Mouse (Mus musculus): ENCODE measurements around the gene Brap. TPM values are rescaled to one million over a fixed set of nuclear protein-coding genes. Genes with fewer than 3 reads are reported as not detected.
A peak's percentile ranks its signal among the peaks of the same experiment; 100 is the strongest.

Gene Brap
- total RNA-seq (2012; rRNA removed) (37.2 and 42.4 TPM in 2 replicates), polyA plus RNA-seq (2012; ENCODE audit: insufficient read depth in 1 of 2, insufficient read length in 2 of 2, low read depth in 1 of 2, low replicate concordance in 2 of 2, missing spikeins in 1 of 2) (100 to 1,000 TPM in 1 of 2 experiments, 10 to 100 TPM in 1; 40.3 to 176 TPM)

DNA sequence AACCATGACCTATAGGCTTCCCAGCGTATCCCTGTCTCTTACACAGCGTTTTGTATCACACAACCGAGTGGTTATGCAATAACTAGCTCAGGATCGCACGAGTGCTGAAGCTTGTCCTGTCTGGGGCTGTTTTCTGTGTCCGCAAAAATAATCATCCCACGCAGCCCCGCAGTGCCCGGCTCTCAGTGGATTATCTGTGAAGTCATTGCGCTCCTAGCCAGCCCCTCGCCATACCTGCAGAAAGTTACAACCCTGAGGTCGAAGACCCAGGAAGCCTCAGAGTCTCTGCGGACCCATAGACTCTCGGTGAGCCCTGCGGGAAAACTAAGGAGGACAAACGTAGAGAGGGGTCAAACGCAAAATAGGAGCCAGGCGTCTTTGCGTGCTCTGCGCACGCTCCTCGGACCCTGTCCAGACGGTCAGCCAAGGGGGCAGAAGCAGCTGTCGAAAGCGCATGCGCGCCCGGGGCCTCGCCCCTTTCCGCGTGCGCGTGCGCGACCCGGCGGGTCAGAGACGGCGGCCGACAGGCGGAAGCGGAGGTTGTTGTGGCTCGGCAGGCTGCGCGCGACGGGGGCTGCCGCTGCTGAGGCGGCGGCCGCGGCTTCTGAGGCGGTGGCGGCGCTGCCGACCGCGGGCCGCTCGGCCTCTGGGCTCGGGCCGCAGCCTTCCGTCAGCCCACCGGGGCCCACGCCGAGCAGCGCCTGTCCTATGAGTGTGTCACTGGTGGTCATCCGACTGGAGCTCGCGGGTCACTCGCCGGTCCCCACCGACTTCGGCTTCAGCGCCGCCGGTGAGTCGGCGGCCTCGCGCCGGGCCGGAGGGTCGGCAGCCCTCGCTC, at the start of gene Brap, which contains the start of gene Acad10:
Gene Brap (plus strand): TSS at position 505 of the 838 bp plus-strand sequence.
Gene Acad10 (minus strand): TSS at position 456 of the 838 bp plus-strand sequence.
- Histone ChIP-seq H3K27me3 (ENCODE audit: control insufficient read depth in 1 of 2, insufficient read depth in 2 of 2, low read length in 2 of 2) (no peaks in the 10 kb centered on the region), H3K4me1 (ENCODE audit: control insufficient read depth in 1 of 2, insufficient read depth in 2 of 2, low read length in 2 of 2) (peaks cover 0 to 9% of the 10 kb centered on the region in 2 experiments; a peak in 2 of 4 replicates), H3K79me2 (ENCODE audit: control insufficient read depth, insufficient read depth, low read length, poor library complexity) (peaks cover 17% of the 10 kb centered on the region), H3K4me3 (ENCODE audit: control insufficient read depth in 1 of 2, insufficient read depth in 1 of 2, low read depth in 2 of 2, low read length in 2 of 2) (peak within 1 kb of the TSS; percentile 75 to 98), H3K27ac (ENCODE audit: control insufficient read depth, low read depth, low read length) (peak within 1 kb of the TSS; percentile 28), H3K36me3 (ENCODE audit: control insufficient read depth in 1 of 2, insufficient read depth in 2 of 2, low read length in 2 of 2) (peaks cover 5 to 13% of the 10 kb centered on the region in 2 experiments), H3K9ac (ENCODE audit: control insufficient read depth, low read depth, low read length, poor library complexity, severe bottlenecking) (peak within 1 kb of the TSS; percentile 88), H3K9me3 (replicated peaks; ENCODE audit: insufficient read depth, low read length) (no peaks in the 10 kb centered on the region)
- DNase-seq (ENCODE audit: low read depth, low spot score): peak; percentile 90
- TF ChIP-seq MYC (IDR thresholded peaks at IDR 0.05; ENCODE audit: low read depth, low read length) (no peak), NRF1 (IDR thresholded peaks at IDR 0.05; ENCODE audit: insufficient read depth, low read depth, low read length, poor library complexity, severe bottlenecking) (peak; percentile 95), NELFE (IDR thresholded peaks at IDR 0.05; ENCODE audit: low read depth, low read length) (peak; percentile 90), ZNF384 (IDR thresholded peaks at IDR 0.05; ENCODE audit: low read depth, low read length) (no peak), MAZ (IDR thresholded peaks at IDR 0.05; ENCODE audit: low read depth, low read length) (0 out of 2 replicates have a peak, but pooled peaks have one; percentile 28), POLR2A (IDR thresholded peaks at IDR 0.05; ENCODE audit: control insufficient read depth in 1 of 2, insufficient read depth in 1 of 2, low read depth in 1 of 2, low read length in 2 of 2, poor library complexity in 1 of 2) (peak; percentile 66 to 93; a peak in 3 of 4 replicates), ETS1 (IDR thresholded peaks at IDR 0.05; ENCODE audit: low read depth, low read length) (no peak), BHLHE40 (IDR thresholded peaks at IDR 0.05; ENCODE audit: borderline replicate concordance, low read depth, low read length) (no peak), POLR2AphosphoS5 (IDR thresholded peaks at IDR 0.05; ENCODE audit: borderline replicate concordance, low read depth, low read length) (no peak), EP300 (IDR thresholded peaks at IDR 0.05; ENCODE audit: low read depth in 1 of 2, low read length in 2 of 2) (no peak), MAX (IDR thresholded peaks at IDR 0.05; ENCODE audit: low read length) (peak; percentile 71), SIN3A (IDR thresholded peaks at IDR 0.05; ENCODE audit: low read length) (peak; percentile 55), MXI1 (IDR thresholded peaks at IDR 0.05; ENCODE audit: low read depth, low read length) (peak; percentile 82), TAL1 (IDR thresholded peaks at IDR 0.05; ENCODE audit: low read length) (no peak), KAT2A (conservative IDR thresholded peaks at IDR 0.05; ENCODE audit: low read depth, low read length) (peak; percentile 58; the same call in 1 of the 2 replicates), SMC3 (IDR thresholded peaks at IDR 0.05; ENCODE audit: low read depth, low read length) (no peak), RCOR1 (IDR thresholded peaks at IDR 0.05; ENCODE audit: low read depth, low read length) (no peak), POLR2AphosphoS2 (IDR thresholded peaks at IDR 0.05; ENCODE audit: low read length) (peak; percentile 69), MYB (IDR thresholded peaks at IDR 0.05; ENCODE audit: low read depth, low read length) (no peak), ZMIZ1 (IDR thresholded peaks at IDR 0.05; ENCODE audit: low read depth, low read length) (no peak; the same call in 1 of the 2 replicates), USF1 (IDR thresholded peaks at IDR 0.05; ENCODE audit: low read depth, low read length) (no peak), USF2 (IDR thresholded peaks at IDR 0.05; ENCODE audit: borderline replicate concordance in 1 of 2, insufficient read depth in 1 of 2, low read depth in 1 of 2, low read length in 2 of 2) (no peak), TCF12 (IDR thresholded peaks at IDR 0.05; ENCODE audit: low read depth, low read length) (peak; percentile 79), GABPA (IDR thresholded peaks at IDR 0.05; ENCODE audit: low read depth, low read length) (no peak), ELF1 (IDR thresholded peaks at IDR 0.05; ENCODE audit: low read depth, low read length) (peak; percentile 94), HCFC1 (IDR thresholded peaks at IDR 0.05; ENCODE audit: low read depth, low read length) (peak; percentile 84), UBTF (IDR thresholded peaks at IDR 0.05; ENCODE audit: borderline replicate concordance, insufficient read depth, low read depth, low read length) (no peak), E2F4 (IDR thresholded peaks at IDR 0.05; ENCODE audit: borderline replicate concordance, low read depth, low read length) (no peak), GATA1 (IDR thresholded peaks at IDR 0.05; ENCODE audit: low read depth, low read length) (no peak), CHD2 (IDR thresholded peaks at IDR 0.05; ENCODE audit: low read length) (no peak), CHD1 (IDR thresholded peaks at IDR 0.05; ENCODE audit: low read depth, low read length) (no peak), RAD21 (IDR thresholded peaks at IDR 0.05; ENCODE audit: low read depth, low read length) (no peak), MEF2A (IDR thresholded peaks at IDR 0.05; ENCODE audit: extremely low read depth, insufficient replicate concordance, low read depth, low read length, poor library complexity, severe bottlenecking) (no peak), CTCF (IDR thresholded peaks at IDR 0.05 in 2 of 3, conservative IDR thresholded peaks at IDR 0.05 in 1 of 3; ENCODE audit: control insufficient read depth in 1 of 3, insufficient read depth in 1 of 3, low read depth in 2 of 3, low read length in 3 of 3, poor library complexity in 1 of 3, severe bottlenecking in 1 of 3) (no peak), ZC3H11A (IDR thresholded peaks at IDR 0.05; ENCODE audit: low read depth, low read length) (no peak)

All from MEL (cell line).